Mouse (Mus musculus) erythroblast, embryonic 14.5 days (primary cell): ENCODE results near the gene 4931414P19Rik. TPM values are rescaled to one million over a fixed set of nuclear protein-coding genes. Genes with fewer than 3 reads are reported as not detected.

Experiments used
- H3K27me3 ChIP-seq: 2 replicates; pipeline ENCODE4 v1.6.1; 2012; ENCODE audit warnings: inconsistent platforms; ENCODE audit not compliant: control insufficient read depth
- H3K36me3 ChIP-seq: 2 replicates; pipeline ENCODE4 v1.6.1; 2012; ENCODE audit warnings: mild to moderate bottlenecking, inconsistent platforms; ENCODE audit not compliant: control insufficient read depth
- H3K4me1 ChIP-seq: 2 replicates; pipeline ENCODE4 v1.6.1; 2012; ENCODE audit warnings: inconsistent platforms; ENCODE audit not compliant: control insufficient read depth
- H3K4me3 ChIP-seq: replicated peaks from 2 replicates; pipeline ENCODE3; 2012; ENCODE audit warnings: moderate library complexity, mild to moderate bottlenecking, inconsistent platforms
- H3K9me3 ChIP-seq: 2 replicates; pipeline ENCODE4 v1.6.1; 2012; ENCODE audit warnings: low read length, inconsistent platforms, mixed read lengths; ENCODE audit not compliant: control insufficient read depth
- GATA1 ChIP-seq: IDR thresholded peaks from 2 replicates; pipeline ENCODE4 v1.6.1; 2012; ENCODE audit warnings: low read length, inconsistent platforms, mixed read lengths
- TAL1 ChIP-seq: IDR thresholded peaks from 3 replicates; pipeline ENCODE4 v1.6.1; 2012; ENCODE audit warnings: low read length, inconsistent platforms, mixed read lengths
- polyA plus RNA-seq: library from polyadenylated mRNA; stranded (reverse); fragments of >175 nt; gene quantifications from 2 replicates; pipeline ENCODE4 v1.2.3, GENCODE M21; 2012

Gene 4931414P19Rik
- polyA plus RNA-seq, 1 experiment, result 0.94 TPM

DNA sequence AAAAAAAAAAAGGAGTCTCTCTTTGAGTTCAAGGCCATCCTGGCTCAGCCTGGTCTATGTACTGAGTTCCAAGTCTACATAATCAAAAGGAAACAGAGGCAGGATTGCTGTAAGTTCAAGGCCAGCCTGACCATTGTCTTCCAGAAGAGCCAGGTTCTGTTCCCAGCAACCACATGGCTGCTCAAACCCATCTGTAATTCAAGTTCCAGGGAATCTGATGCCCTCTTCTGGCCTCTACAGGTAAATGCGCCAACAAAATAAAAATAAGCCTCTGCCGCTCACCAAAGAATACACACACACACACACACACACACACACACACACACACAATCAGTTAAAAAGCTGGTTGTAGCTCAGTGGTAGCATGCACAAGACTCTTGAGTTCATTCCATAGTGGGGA lies 67.2 kb downstream of the 4931414P19Rik start:
- TF ChIP-seq TAL1 (no peak), GATA1 (no peak)
- H3K36me3 ChIP-seq, result peaks cover 16% of the 10 kb centered on the region
- H3K9me3 ChIP-seq, result no peaks in the 10 kb centered on the region
- no peak overlapping the region for H3K4me3 ChIP-seq
- no peaks in the 10 kb centered on the region for H3K4me1 ChIP-seq
- H3K27me3 ChIP-seq, result no peaks in the 10 kb centered on the region

Other genes starting within 250 kb of the 4931414P19Rik start
- 5.6 and 6.8 TPM in 2 replicates for gene Oxa1l, start 245.2 kb downstream of the 4931414P19Rik start, polyA plus RNA-seq
- gene Slc7a7, start 188.2 kb downstream of the 4931414P19Rik start, polyA plus RNA-seq, result 0.06 TPM in 1 of 2 replicates, not detected in the other
- gene Mrpl52, start 179.1 kb downstream of the 4931414P19Rik start, polyA plus RNA-seq, result 62.3 and 63.5 TPM in 2 replicates
- gene Mmp14, start 174.4 kb downstream of the 4931414P19Rik start, polyA plus RNA-seq, result 0.10 and 0.18 TPM in 2 replicates
- 15.3 and 15.9 TPM in 2 replicates for gene Lrp10, start 141.9 kb downstream of the 4931414P19Rik start, polyA plus RNA-seq
- not detected in 2 replicates for gene Rem2, start 129.9 kb downstream of the 4931414P19Rik start, polyA plus RNA-seq
- gene Prmt5, start 88.5 kb downstream of the 4931414P19Rik start, polyA plus RNA-seq, result 4.4 and 4.8 TPM in 2 replicates
- 10.0 and 11.7 TPM in 2 replicates for gene Haus4, start 51.4 kb downstream of the 4931414P19Rik start, polyA plus RNA-seq
- not detected in 2 replicates for gene Ajuba, start 28.4 kb downstream of the 4931414P19Rik start, polyA plus RNA-seq
- 17.6 and 21.7 TPM in 2 replicates for gene Psmb5, start 12.0 kb upstream of the 4931414P19Rik start, polyA plus RNA-seq
- not detected in 2 replicates for gene Psmb11, start 15.4 kb upstream of the 4931414P19Rik start, polyA plus RNA-seq
- gene Gm17606, start 35.0 kb upstream of the 4931414P19Rik start, polyA plus RNA-seq, result not detected in 2 replicates
- gene Cdh24, start 35.4 kb upstream of the 4931414P19Rik start, polyA plus RNA-seq, result 0.46 and 0.60 TPM in 2 replicates
- 4.9 and 7.8 TPM in 2 replicates for gene 1700123O20Rik, start 80.2 kb upstream of the 4931414P19Rik start, polyA plus RNA-seq
- gene Acin1, start 80.9 kb upstream of the 4931414P19Rik start, polyA plus RNA-seq, result 38.2 and 40.2 TPM in 2 replicates
- not detected in 2 replicates for gene Gm29776, start 92.8 kb upstream of the 4931414P19Rik start, polyA plus RNA-seq
- gene Cebpe, start 106.2 kb upstream of the 4931414P19Rik start, polyA plus RNA-seq, result 0.05 and 0.24 TPM in 2 replicates
- gene Slc7a8, start 176.0 kb upstream of the 4931414P19Rik start, polyA plus RNA-seq, result 0.25 TPM in 2 replicates
- gene Rnf212b, start 208.1 kb upstream of the 4931414P19Rik start, polyA plus RNA-seq, result not detected in 2 replicates